Mouse (Mus musculus) cerebral cortex, adult 2 months (tissue): ENCODE data around the gene Serac1.

ENCODE experiments used
- WGBS: fragments of 180-500 bp; shearing (Covaris S2); methylation state at CpG from one replicate; pipeline ENCODE4 v1.1.7; 2018; 5-methylcytosine and 5-hydroxymethylcytosine counted together

Gene Serac1

GRCm38 (mm10) chr17:6063532-6063931, 16.0 kb downstream of the Serac1 start:
- WGBS = 96% methylated on average over 5 of the region's 5 CpGs

GRCm38 (mm10) chr17:6062793-6063192, 16.7 kb downstream of the Serac1 start:
- 93% methylated on average over 8 of the region's 8 CpGs for WGBS

- 30% methylated on average over 5 of the region's 5 CpGs for WGBS
These were observed 24.6 kb downstream of the Serac1 start for GRCm38 (mm10) chr17:6054934-6055355.

- WGBS = 81% methylated on average over 4 of the region's 4 CpGs
These were observed 26.7 kb downstream of the Serac1 start for GRCm38 (mm10) chr17:6052801-6053200.

GRCm38 (mm10) chr17:6037507-6037906, 42.0 kb downstream of the Serac1 start:
- 82% methylated on average over 10 of the region's 10 CpGs for WGBS

GRCm38 (mm10) chr17:6036872-6037271, 42.7 kb downstream of the Serac1 start:
- 86% methylated on average over 11 of the region's 11 CpGs for WGBS

- 66% methylated on average over 8 of the region's 8 CpGs for whole genome bisulfite sequencing
These were observed 43.1 kb downstream of the Serac1 start for GRCm38 (mm10) chr17:6036458-6036857.

- 60% methylated on average over 8 of the region's 8 CpGs for WGBS
These were observed 43.9 kb downstream of the Serac1 start for GRCm38 (mm10) chr17:6035661-6036060.

GRCm38 (mm10) chr17:6025831-6026230, 53.7 kb downstream of the Serac1 start:
- 80% methylated on average over 7 of the region's 7 CpGs for WGBS

- WGBS = 44% methylated on average over 5 of the region's 5 CpGs
These were observed 58.2 kb downstream of the Serac1 start for GRCm38 (mm10) chr17:6021374-6021789.

GRCm38 (mm10) chr17:6020636-6021035, 58.9 kb downstream of the Serac1 start:
- WGBS = 61% methylated on average over 7 of the region's 7 CpGs

GRCm38 (mm10) chr17:6019776-6020175, 59.8 kb downstream of the Serac1 start:
- 37% methylated on average over 2 of the region's 2 CpGs for WGBS

GRCm38 (mm10) chr17:6018348-6018747, 61.2 kb downstream of the Serac1 start:
- 89% methylated on average over 4 of the region's 4 CpGs for WGBS

GRCm38 (mm10) chr17:6017268-6017667, 62.3 kb downstream of the Serac1 start:
- 61% methylated on average over 12 of the region's 12 CpGs for WGBS

- 73% methylated on average over 7 of the region's 7 CpGs for WGBS
These were observed 63.2 kb downstream of the Serac1 start for GRCm38 (mm10) chr17:6016213-6016780.

GRCm38 (mm10) chr17:6014985-6015384, 64.6 kb downstream of the Serac1 start:
- WGBS = 86% methylated on average over 4 of the region's 4 CpGs

- 87% methylated on average over 4 of the region's 4 CpGs for WGBS
These were observed 66.5 kb downstream of the Serac1 start for GRCm38 (mm10) chr17:6013079-6013478.

GRCm38 (mm10) chr17:6009606-6010005, 69.9 kb downstream of the Serac1 start:
- WGBS = 97% methylated on average over 4 of the region's 4 CpGs

- 49% methylated on average over 11 of the region's 11 CpGs for WGBS
These were observed 71.0 kb downstream of the Serac1 start for GRCm38 (mm10) chr17:6008590-6008989.

- WGBS = 68% methylated on average over 9 of the region's 9 CpGs
These were observed 71.6 kb downstream of the Serac1 start for GRCm38 (mm10) chr17:6007902-6008301.

- 90% methylated on average over 5 of the region's 5 CpGs for WGBS
These were observed 72.3 kb downstream of the Serac1 start for GRCm38 (mm10) chr17:6007101-6007780.

GRCm38 (mm10) chr17:6005638-6006471, 73.7 kb downstream of the Serac1 start:
- WGBS = 10% methylated on average over 14 of the region's 14 CpGs

GRCm38 (mm10) chr17:6005246-6005637, 74.3 kb downstream of the Serac1 start:
- WGBS = 15% methylated on average over 12 of the region's 14 CpGs
